In genomic region chr14:119656936-119657335, GRCm38 (mm10) we compare ENCODE assay signal across 12 mouse cellular contexts.
"Had no signal": no experiment of that assay in that cellular context is flagged by ENCODE, and none has a peak within 500 bp of the region (broad histone marks: within the 10 kb centered on the region; RNA-seq: fewer than 3 reads in every experiment).

No protein-coding gene starts in this region.

- DNase-seq: retina, postnatal 1 day; right cerebral cortex, adult 18-20 months; right cerebral cortex, postnatal 14 days; right cerebral cortex, postnatal 25 days; right cerebral cortex, postnatal 4 days; spleen, adult 18-20 months; thymus, adult 18-20 months; thymus, adult 2 months; thymus, postnatal 14 days; thymus, postnatal 25 days; thymus, postnatal 36 days; thymus, postnatal 4 days had no signal
